9 mouse cellular contexts compared by ENCODE assay signal in genomic region chr4:150138084-150138543, GRCm38 (mm10). TPM values are rescaled to one million over a fixed set of nuclear protein-coding genes. Genes with fewer than 3 reads are reported as not detected.
DNase-seq lines count a peak whose midpoint lies in the region; ATAC-seq lines count a peak whose summit lies in the region.
"Had no signal": no experiment of that assay in that cellular context is flagged by ENCODE, and none has a peak within 500 bp of the region (broad histone marks: within the 10 kb centered on the region; RNA-seq: fewer than 3 reads in every experiment).

No protein-coding gene starts in this region.

- no peaks in the 10 kb centered on the region for H3K27me3 ChIP-seq in intestine, embryonic 14.5 days (replicated peaks; ENCODE audit: control insufficient read depth, insufficient read depth, low read length)

- H3K9ac ChIP-seq in intestine, embryonic 14.5 days (ENCODE audit: low read length): no peak overlapping the region

- peak overlapping the region; percentile 40 for H3K4me2 ChIP-seq in intestine, embryonic 14.5 days (ENCODE audit: low read length)

- peak; percentile 54 for DNase-seq in layer of hippocampus, adult 11-12 months (ENCODE audit: low spot score)
- DNase-seq in layer of hippocampus, adult 9-10 months (ENCODE audit: low spot score): no peak
- DNase-seq in cerebellum, postnatal 10 days: peak; percentile 71 to 74
- peak; percentile 38 to 58 for DNase-seq in frontal cortex, postnatal 14 days (ENCODE audit: low spot score in 2 of 2)
- peak; percentile 77 for DNase-seq in intestine, embryonic 14.5 days (ENCODE audit: low spot score)
- DNase-seq in left cerebral cortex, postnatal 36 days (ENCODE audit: low spot score in 2 of 2): peak; percentile 47 to 53
- DNase-seq in right cerebral cortex, postnatal 25 days: peak; percentile 60

- H3K27ac ChIP-seq in intestine, embryonic 14.5 days (ENCODE audit: low read depth): no peak overlapping the region

- H3K4me1 ChIP-seq in intestine, embryonic 14.5 days (replicated peaks; ENCODE audit: control insufficient read depth, insufficient read depth, low read length): 0 out of 2 replicates have a peak, but pooled peaks cover 5% of the 10 kb centered on the region

- ATAC-seq in intestine, embryonic 14.5 days (replicated peaks; ENCODE audit: low FRiP score, low TSS enrichment, low read depth): peak; percentile 81
- ATAC-seq in megakaryocyte-erythroid progenitor cell, adult 5-6 weeks (replicated peaks; ENCODE audit: low FRiP score, low TSS enrichment, poor library complexity, severe bottlenecking): peak; percentile 91

- 22% methylated on average over 9 of the region's 9 CpGs for WGBS in intestine, embryonic 14.5 days

- intact Hi-C loops in left cerebral cortex, postnatal 36 days (cut with DNase I): loop anchor here (5.0 kb wide), 1 partner anchor 79 kb away; no protein-coding TSS in a partner anchor

- no peak overlapping the region for H3K4me3 ChIP-seq in intestine, embryonic 14.5 days (ENCODE audit: low read depth, low read length)

- H3K9me3 ChIP-seq in intestine, embryonic 14.5 days (ENCODE audit: control insufficient read depth, low read length): no peaks in the 10 kb centered on the region

- no peaks in the 10 kb centered on the region for H3K36me3 ChIP-seq in intestine, embryonic 14.5 days (ENCODE audit: control insufficient read depth, insufficient read depth, low read length)

RNA-seq across cellular contexts. Expression of gene Slc2a7, which starts 10.7 kb away (rescaled TPM):
- polyA plus RNA-seq in intestine, embryonic 14.5 days (2014; fragmentation: Nextera tagmentation; extraction: Ambion mirVana): not detected in 2 replicates
- not detected for total RNA-seq in left cerebral cortex, postnatal 36 days (2021)
- total RNA-seq in megakaryocyte-erythroid progenitor cell, adult 5-6 weeks (2014; fragmentation: Nextera tagmentation): not detected in 2 replicates
- not detected in 2 replicates for total RNA-seq in megakaryocyte-erythroid progenitor cell, adult 5-6 weeks (2017)
- polyA plus RNA-seq: testis, adult 2 months had no signal

RNA-seq across cellular contexts. Expression of gene Slc2a5, which starts 19.0 kb away (rescaled TPM):
- polyA plus RNA-seq in intestine, embryonic 14.5 days (2014; fragmentation: Nextera tagmentation; extraction: Ambion mirVana): 1.3 and 1.9 TPM in 2 replicates
- 1 to 10 TPM; 6.3 to 7.3 TPM for total RNA-seq in left cerebral cortex, postnatal 36 days (2021)
- total RNA-seq in megakaryocyte-erythroid progenitor cell, adult 5-6 weeks (2014; fragmentation: Nextera tagmentation): not detected in 2 replicates
- not detected in 2 replicates for total RNA-seq in megakaryocyte-erythroid progenitor cell, adult 5-6 weeks (2017)

RNA-seq across cellular contexts. Expression of gene Gpr157, which starts 50.9 kb away (rescaled TPM):
- 0.42 and 0.44 TPM in 2 replicates for polyA plus RNA-seq in intestine, embryonic 14.5 days (2014; fragmentation: Nextera tagmentation; extraction: Ambion mirVana)
- 1 to 10 TPM; 1.5 to 1.6 TPM for total RNA-seq in left cerebral cortex, postnatal 36 days (2021)
- 0.33 and 1.0 TPM in 2 replicates for total RNA-seq in megakaryocyte-erythroid progenitor cell, adult 5-6 weeks (2014; fragmentation: Nextera tagmentation)
- total RNA-seq in megakaryocyte-erythroid progenitor cell, adult 5-6 weeks (2017): 0.33 and 0.99 TPM in 2 replicates

Comparison
In these comparisons a context has a peak if more than half of its experiments do, and no peak if none do; other contexts are left out.
1. RNA of gene Slc2a5, which starts 19.0 kb away (total RNA-seq): 6.3 to 7.3 TPM in left cerebral cortex, postnatal 36 days; not detected in megakaryocyte-erythroid progenitor cell, adult 5-6 weeks; every median in the first group is over 4 times any median in the second.